Comparison of ENCODE assay signal across 13 mouse cellular contexts in the genomic region with DNA sequence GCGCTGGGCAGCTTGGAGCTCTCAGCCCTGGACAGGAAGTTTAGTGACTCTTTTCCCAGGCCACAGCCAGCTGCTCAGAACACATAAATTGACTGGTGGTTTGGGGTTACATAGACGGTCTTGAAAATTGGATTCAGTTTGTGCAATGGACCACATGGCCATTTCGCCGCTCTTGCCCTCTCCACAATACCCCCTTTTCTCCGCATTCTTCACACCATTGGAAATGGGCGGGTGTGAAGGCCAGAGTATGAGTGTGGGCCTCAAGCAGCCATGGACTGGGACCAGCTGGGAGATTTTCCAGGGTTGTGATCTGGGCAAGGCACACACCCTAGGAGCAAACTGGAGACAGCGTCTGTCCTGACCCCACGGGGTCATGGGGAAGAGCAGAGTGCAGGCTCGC.
DNase-seq lines count a peak whose midpoint lies in the region; ATAC-seq lines count a peak whose summit lies in the region.
"Had no signal": no experiment of that assay in that cellular context is flagged by ENCODE, and none has a peak within 500 bp of the region (broad histone marks: within the 10 kb centered on the region; RNA-seq: fewer than 3 reads in every experiment).

No protein-coding gene starts in this region.

- H3K9ac ChIP-seq in kidney, embryonic 15.5 days, result no peak overlapping the region
- H3K9ac ChIP-seq in embryonic facial prominence, embryonic 15.5 days, result no peak overlapping the region
- no peak overlapping the region for H3K9ac ChIP-seq in neural tube, embryonic 11.5 days (ENCODE audit: low read length)
- no peak overlapping the region for H3K9ac ChIP-seq in midbrain, embryonic 16.5 days (ENCODE audit: low read depth, low read length)
- H3K9ac ChIP-seq: hindbrain, embryonic 12.5 days; limb, embryonic 12.5 days had no signal

- H3K36me3 ChIP-seq in kidney, embryonic 15.5 days, result no peaks in the 10 kb centered on the region
- H3K36me3 ChIP-seq in embryonic facial prominence, embryonic 15.5 days, result no peaks in the 10 kb centered on the region
- no peaks in the 10 kb centered on the region for H3K36me3 ChIP-seq in neural tube, embryonic 11.5 days (ENCODE audit: control insufficient read depth, insufficient read depth, low read length)
- no peaks in the 10 kb centered on the region for H3K36me3 ChIP-seq in midbrain, embryonic 16.5 days (ENCODE audit: control insufficient read depth, insufficient read depth, low read length)
- H3K36me3 ChIP-seq: hindbrain, embryonic 12.5 days; limb, embryonic 12.5 days had no signal

- H3K27me3 ChIP-seq in kidney, embryonic 15.5 days, result peaks cover 2% of the 10 kb centered on the region; the same call in 1 of the 2 replicates
- H3K27me3 ChIP-seq in embryonic facial prominence, embryonic 15.5 days, result no peaks in the 10 kb centered on the region
- H3K27me3 ChIP-seq in neural tube, embryonic 11.5 days (ENCODE audit: control insufficient read depth, insufficient read depth, low read length), result peaks cover 10% of the 10 kb centered on the region
- no peaks in the 10 kb centered on the region for H3K27me3 ChIP-seq in midbrain, embryonic 16.5 days (ENCODE audit: control insufficient read depth, insufficient read depth, low read depth, low read length)

- WGBS in kidney, embryonic 15.5 days, result 62% methylated on average over 9 of the region's 9 CpGs
- 82% methylated on average over 9 of the region's 9 CpGs for WGBS in embryonic facial prominence, embryonic 15.5 days
- WGBS in neural tube, embryonic 11.5 days, result 42% methylated on average over 9 of the region's 9 CpGs
- 64% methylated on average over 9 of the region's 9 CpGs for WGBS in midbrain, embryonic 16.5 days

- H3K27ac ChIP-seq in kidney, embryonic 15.5 days, result no peak overlapping the region
- no peak overlapping the region for H3K27ac ChIP-seq in embryonic facial prominence, embryonic 15.5 days (replicated peaks)
- H3K27ac ChIP-seq in neural tube, embryonic 11.5 days (ENCODE audit: low read depth, low read length), result no peak overlapping the region
- no peak overlapping the region for H3K27ac ChIP-seq in midbrain, embryonic 16.5 days (ENCODE audit: low read length)
- H3K27ac ChIP-seq: hindbrain, embryonic 12.5 days; limb, embryonic 12.5 days had no signal

- DNase-seq in gastrocnemius, adult 18-20 months (ENCODE audit: low spot score), result peak; percentile 27
- no peak for DNase-seq in gastrocnemius, postnatal 10 days
- peak; percentile 56 for DNase-seq in kidney, postnatal 10 days
- peak; percentile 71 for DNase-seq in neural tube, embryonic 11.5 days (ENCODE audit: low spot score)
- DNase-seq in natural killer cell, adult 2 months (ENCODE audit: low spot score in 2 of 2), result no peak
- DNase-seq: adrenal gland, postnatal 14 days; thymus, adult 2 months had no signal

- H3K4me1 ChIP-seq in kidney, embryonic 15.5 days, result peaks cover 44% of the 10 kb centered on the region
- peaks cover 15% of the 10 kb centered on the region for H3K4me1 ChIP-seq in embryonic facial prominence, embryonic 15.5 days
- H3K4me1 ChIP-seq in neural tube, embryonic 11.5 days (ENCODE audit: control insufficient read depth, insufficient read depth, low read length), result peaks cover 8% of the 10 kb centered on the region
- no peaks in the 10 kb centered on the region for H3K4me1 ChIP-seq in midbrain, embryonic 16.5 days (ENCODE audit: control insufficient read depth, insufficient read depth, low read length)

- H3K4me2 ChIP-seq in kidney, embryonic 15.5 days, result no peak overlapping the region
- H3K4me2 ChIP-seq in embryonic facial prominence, embryonic 15.5 days (replicated peaks), result no peak overlapping the region
- no peak overlapping the region for H3K4me2 ChIP-seq in neural tube, embryonic 11.5 days (ENCODE audit: low read depth)
- no peak overlapping the region for H3K4me2 ChIP-seq in midbrain, embryonic 16.5 days (ENCODE audit: low read length)
- H3K4me2 ChIP-seq: hindbrain, embryonic 12.5 days; limb, embryonic 12.5 days had no signal

- no peak for ATAC-seq in kidney, embryonic 15.5 days (replicated peaks; ENCODE audit: low FRiP score)
- ATAC-seq in embryonic facial prominence, embryonic 15.5 days (ENCODE audit: insufficient number of reproducible peaks, low FRiP score, low TSS enrichment, low read depth), result 0 out of 2 replicates have a peak, but pooled peaks have one; percentile 17
- ATAC-seq in neural tube, embryonic 11.5 days (ENCODE audit: insufficient read depth, low FRiP score, low TSS enrichment), result peak; percentile 88
- ATAC-seq in midbrain, embryonic 16.5 days, result no peak

- H3K4me3 ChIP-seq in kidney, embryonic 15.5 days (replicated peaks), result no peak overlapping the region
- no peak overlapping the region for H3K4me3 ChIP-seq in embryonic facial prominence, embryonic 15.5 days (replicated peaks)
- H3K4me3 ChIP-seq in neural tube, embryonic 11.5 days (ENCODE audit: low read depth, low read length), result no peak overlapping the region
- no peak overlapping the region for H3K4me3 ChIP-seq in midbrain, embryonic 16.5 days (ENCODE audit: low read depth, low read length)
- H3K4me3 ChIP-seq: erythroblast, embryonic 14.5 days; hindbrain, embryonic 12.5 days; limb, embryonic 12.5 days had no signal

- H3K9me3 ChIP-seq in kidney, embryonic 15.5 days (replicated peaks), result no peaks in the 10 kb centered on the region
- H3K9me3 ChIP-seq in embryonic facial prominence, embryonic 15.5 days (replicated peaks), result no peaks in the 10 kb centered on the region
- H3K9me3 ChIP-seq in neural tube, embryonic 11.5 days (ENCODE audit: control insufficient read depth, low read length), result no peaks in the 10 kb centered on the region
- H3K9me3 ChIP-seq in midbrain, embryonic 16.5 days (replicated peaks; ENCODE audit: control insufficient read depth, low read length, poor library complexity, severe bottlenecking), result no peaks in the 10 kb centered on the region
- H3K9me3 ChIP-seq: hindbrain, embryonic 12.5 days; limb, embryonic 12.5 days had no signal

Comparison
In these comparisons a context has a peak if more than half of its experiments do, and no peak if none do; other contexts are left out.
1. DNase-seq: peak in gastrocnemius, adult 18-20 months (single experiment), kidney, postnatal 10 days (single experiment) and neural tube, embryonic 11.5 days (single experiment); none in gastrocnemius, postnatal 10 days (single experiment) and natural killer cell, adult 2 months (0 of 2).
2. ATAC-seq: peak in embryonic facial prominence, embryonic 15.5 days (single experiment) and neural tube, embryonic 11.5 days (single experiment); none in kidney, embryonic 15.5 days (single experiment) and midbrain, embryonic 16.5 days (single experiment).